Mouse (Mus musculus): ENCODE measurements around the gene Psmd10.

GRCm38 (mm10) chrX:140956272-140956940 lies at the start of gene Psmd10, which contains the start of gene Atg4a:
- TF ChIP-seq POLR2AphosphoS2 (IDR thresholded peaks at IDR 0.05; ENCODE audit: insufficient read length, low read depth), result no peak
- no peak for TF ChIP-seq USF1 (IDR thresholded peaks at IDR 0.05; ENCODE audit: low read depth)
- TF ChIP-seq TCF12 (IDR thresholded peaks at IDR 0.05; ENCODE audit: insufficient read depth, poor library complexity, severe bottlenecking), result no peak
- TF ChIP-seq MAX (IDR thresholded peaks at IDR 0.05; ENCODE audit: low read depth), result no peak
- no peak for TF ChIP-seq POLR2A (IDR thresholded peaks at IDR 0.05; ENCODE audit: insufficient read length, low read depth)
- no peak for TF ChIP-seq CEBPB (IDR thresholded peaks at IDR 0.05; ENCODE audit: insufficient read depth, poor library complexity, severe bottlenecking)

All from myocyte (in vitro differentiated cells).